Mouse (Mus musculus) lung, adult 2 months (tissue): ENCODE results near the gene Pi16.

Experiments
- CTCF ChIP-seq: fragments of 200-500 bp; IDR thresholded peaks from 2 replicates; pipeline ENCODE4 v1.5.1; 2011; ENCODE audit warnings: mild to moderate bottlenecking, low read length, control low read depth; ENCODE audit not compliant: insufficient read depth
- POLR2A ChIP-seq: fragments of 200-500 bp; IDR thresholded peaks from 2 replicates; pipeline ENCODE4 v1.6.1; 2011; ENCODE audit warnings: low read depth, mild to moderate bottlenecking, control low read depth, low read length, borderline replicate concordance; ENCODE audit errors: extremely low read depth

GRCm38 (mm10) chr17:29299282-29299681 lies 18.2 kb upstream of the Pi16 start:
- TF ChIP-seq CTCF: no peak
- no peak for TF ChIP-seq POLR2A
